Mouse (Mus musculus) CH12.LX (cell line): Measurements from ENCODE around the gene Adam15. TPM values are rescaled to one million over a fixed set of nuclear protein-coding genes. Genes with fewer than 3 reads are reported as not detected.
A peak's percentile ranks its signal among the peaks of the same experiment; 100 is the strongest.

ENCODE experiments used
- DNase-seq: peaks from one replicate; pipeline ENCODE4 v3.0.0-alpha.2; 2013; ENCODE audit errors: extremely low read depth
- H3K27ac ChIP-seq: 2 replicates; pipeline ENCODE4 v1.5.1; 2012; ENCODE audit warnings: low read depth, mild to moderate bottlenecking, control low read depth, moderate library complexity; ENCODE audit not compliant: insufficient read depth
- H3K27me3 ChIP-seq: replicated peaks from 2 replicates; pipeline ENCODE3; 2012; ENCODE audit warnings: inconsistent platforms
- H3K36me3 ChIP-seq, 2 experiments: replicated peaks in 1 of 2; 2 replicates each; pipeline versions ENCODE3 to v1.6.1; 2012; ENCODE audit warnings: inconsistent platforms in 1 of 2, low read length in 1 of 2, mild to moderate bottlenecking in 1 of 2, mixed read lengths in 1 of 2, moderate library complexity in 1 of 2; ENCODE audit not compliant: control insufficient read depth in 1 of 2, insufficient read depth in 1 of 2
- H3K4me1 ChIP-seq, 2 experiments: 2 replicates each; pipeline ENCODE4 v1.6.1; 2012; ENCODE audit warnings: inconsistent platforms in 1 of 2, moderate library complexity in 1 of 2; ENCODE audit not compliant: insufficient read depth in 2 of 2, control insufficient read depth in 1 of 2
- H3K4me2 ChIP-seq: 2 replicates; pipeline ENCODE4 v1.6.1; 2012; ENCODE audit warnings: low read depth, mild to moderate bottlenecking, control low read depth; ENCODE audit not compliant: poor library complexity, insufficient read depth, severe bottlenecking
- H3K4me3 ChIP-seq, 3 experiments: fragments of 150-350 bp in 1 of 3; sonication (generic) in 1 of 3; replicated peaks in 1 of 3; 2 replicates each; pipeline versions ENCODE3 to v1.5.1; 2011 to 2012; ENCODE audit warnings: low read depth in 2 of 3, low read length in 2 of 3, mild to moderate bottlenecking in 2 of 3, moderate library complexity in 2 of 3, control low read depth in 1 of 3, improper control_type of control experiment in 1 of 3, inconsistent platforms in 1 of 3, mixed read lengths in 1 of 3; ENCODE audit not compliant: poor library complexity in 1 of 3
- H3K79me2 ChIP-seq: replicated peaks from 2 replicates; pipeline ENCODE4 v1.6.1; 2012; ENCODE audit warnings: mild to moderate bottlenecking, moderate library complexity; ENCODE audit not compliant: control insufficient read depth, poor library complexity, insufficient read depth, severe bottlenecking; ENCODE audit errors: extremely low read depth
- H3K9ac ChIP-seq: 2 replicates; pipeline ENCODE4 v1.6.1; 2012; ENCODE audit warnings: low read depth, mild to moderate bottlenecking, control low read depth, moderate library complexity; ENCODE audit not compliant: insufficient read depth
- H3K9me3 ChIP-seq: replicated peaks from 2 replicates; pipeline ENCODE3; 2012; ENCODE audit warnings: low read length, inconsistent platforms, mixed read lengths
- CHD1 ChIP-seq: IDR thresholded peaks from 2 replicates; pipeline ENCODE4 v1.6.1; 2012; ENCODE audit warnings: low read depth, low read length, improper control_type of control experiment, inconsistent platforms
- CHD2 ChIP-seq: IDR thresholded peaks from 2 replicates; pipeline ENCODE4 v1.6.1; 2011; ENCODE audit warnings: low read length, improper control_type of control experiment
- CTCF ChIP-seq, 2 experiments: IDR thresholded peaks in 1 of 2; conservative IDR thresholded peaks in 1 of 2; 2 replicates each; pipeline ENCODE4 v1.5.1; 2011 to 2012; ENCODE audit warnings: low read depth in 2 of 2, low read length in 2 of 2, improper control_type of control experiment in 1 of 2, inconsistent platforms in 1 of 2, mild to moderate bottlenecking in 1 of 2, moderate library complexity in 1 of 2
- E2F4 ChIP-seq: IDR thresholded peaks from 2 replicates; pipeline ENCODE4 v1.6.1; 2011; ENCODE audit warnings: low read depth, low read length, improper control_type of control experiment; ENCODE audit not compliant: insufficient replicate concordance
- EP300 ChIP-seq: IDR thresholded peaks from 2 replicates; pipeline ENCODE4 v1.6.1; 2011; ENCODE audit warnings: low read length, improper control_type of control experiment
- ETS1 ChIP-seq: conservative IDR thresholded peaks from 2 replicates; pipeline ENCODE4 v1.6.1; 2012; ENCODE audit warnings: low read depth, mild to moderate bottlenecking, inconsistent platforms, low read length, improper control_type of control experiment, moderate library complexity
- HCFC1 ChIP-seq: IDR thresholded peaks from 2 replicates; pipeline ENCODE4 v1.6.1; 2012; ENCODE audit warnings: low read depth, mild to moderate bottlenecking, inconsistent platforms, low read length, improper control_type of control experiment
- KAT2A ChIP-seq: IDR thresholded peaks from 2 replicates; pipeline ENCODE4 v1.6.1; 2012; ENCODE audit warnings: low read length, improper control_type of control experiment, inconsistent platforms; ENCODE audit not compliant: insufficient replicate concordance
- MAFK ChIP-seq: IDR thresholded peaks from 2 replicates; pipeline ENCODE4 v1.6.1; 2011; ENCODE audit warnings: low read length, improper control_type of control experiment; ENCODE audit not compliant: insufficient replicate concordance
- MAZ ChIP-seq: IDR thresholded peaks from 2 replicates; pipeline ENCODE4 v1.6.1; 2012; ENCODE audit warnings: low read depth, mild to moderate bottlenecking, inconsistent platforms, low read length, improper control_type of control experiment, moderate library complexity
- MEF2A ChIP-seq: IDR thresholded peaks from 2 replicates; pipeline ENCODE4 v1.6.1; 2014; ENCODE audit warnings: low read depth, mild to moderate bottlenecking, inconsistent platforms, low read length, improper control_type of control experiment, borderline replicate concordance
- MXI1 ChIP-seq: IDR thresholded peaks from 2 replicates; pipeline ENCODE4 v1.6.1; 2011; ENCODE audit warnings: mild to moderate bottlenecking, low read depth, low read length, improper control_type of control experiment
- NELFE ChIP-seq: IDR thresholded peaks from 2 replicates; pipeline ENCODE4 v1.6.1; 2011; ENCODE audit warnings: low read depth, low read length, improper control_type of control experiment
- NRF1 ChIP-seq: IDR thresholded peaks from 2 replicates; pipeline ENCODE4 v1.6.1; 2014; ENCODE audit warnings: low read depth, mild to moderate bottlenecking, inconsistent platforms, low read length, improper control_type of control experiment, moderate library complexity
- PAX5 ChIP-seq: IDR thresholded peaks from 2 replicates; pipeline ENCODE4 v1.6.1; 2012; ENCODE audit warnings: low read length, inconsistent platforms, mixed read lengths
- POLR2A ChIP-seq: IDR thresholded peaks from 2 replicates; pipeline ENCODE4 v1.6.1; 2011; ENCODE audit warnings: low read depth, mild to moderate bottlenecking, improper control_type of control experiment, low read length
- POLR2AphosphoS2 ChIP-seq: IDR thresholded peaks from 2 replicates; pipeline ENCODE4 v1.6.1; 2011; ENCODE audit warnings: low read depth, low read length, improper control_type of control experiment
- RAD21 ChIP-seq: IDR thresholded peaks from 2 replicates; pipeline ENCODE4 v1.6.1; 2011; ENCODE audit warnings: low read depth, mild to moderate bottlenecking, low read length, improper control_type of control experiment, moderate library complexity
- RCOR1 ChIP-seq: conservative IDR thresholded peaks from 2 replicates; pipeline ENCODE4 v1.6.1; 2012; ENCODE audit warnings: low read depth, mild to moderate bottlenecking, inconsistent platforms, low read length, improper control_type of control experiment
- SIN3A ChIP-seq: IDR thresholded peaks from 2 replicates; pipeline ENCODE4 v1.6.1; 2012; ENCODE audit warnings: low read length, improper control_type of control experiment, inconsistent platforms
- SMC3 ChIP-seq: IDR thresholded peaks from 2 replicates; pipeline ENCODE4 v1.6.1; 2011; ENCODE audit warnings: low read depth, low read length, improper control_type of control experiment
- TBP ChIP-seq: conservative IDR thresholded peaks from 2 replicates; pipeline ENCODE4 v1.6.1; 2011; ENCODE audit warnings: low read depth, low read length, improper control_type of control experiment
- TCF12 ChIP-seq: IDR thresholded peaks from 2 replicates; pipeline ENCODE4 v1.6.1; 2014; ENCODE audit warnings: low read depth, mild to moderate bottlenecking, inconsistent platforms, low read length, improper control_type of control experiment
- UBTF ChIP-seq: IDR thresholded peaks from 2 replicates; pipeline ENCODE4 v1.6.1; 2012; ENCODE audit warnings: low read depth, mild to moderate bottlenecking, inconsistent platforms, low read length, improper control_type of control experiment, moderate library complexity
- USF2 ChIP-seq: conservative IDR thresholded peaks from 2 replicates; pipeline ENCODE4 v1.6.1; 2011; ENCODE audit warnings: low read depth, low read length, improper control_type of control experiment
- ZMIZ1 ChIP-seq: IDR thresholded peaks from 2 replicates; pipeline ENCODE4 v1.6.1; 2012; ENCODE audit warnings: low read depth, mild to moderate bottlenecking, inconsistent platforms, low read length, improper control_type of control experiment
- dilution Hi-C: fragments of 300-500 bp; cut with MboI; formaldehyde crosslinking; loops from 2 replicates; pipeline ENCODE4 v1.14.3; 2020; ENCODE audit warnings: low sequenced_read_pairs; ENCODE audit not compliant: extremely low pct_unique_long_range_greater_than_20kb, extremely low pct_ligation_motif_present
- in situ Hi-C: fragments of 300-500 bp; cut with MboI; formaldehyde crosslinking; loops from 3 replicates; pipeline ENCODE4 v1.14.3; 2019; ENCODE audit warnings: low sequenced_read_pairs, low pct_ligation_motif_present, low pct_unique_long_range_greater_than_20kb, mixed read lengths
- polyA plus RNA-seq: library from polyadenylated mRNA; unstranded; fragments of >175 nt; gene quantifications from 2 replicates; pipeline ENCODE4 v1.2.1, GENCODE M21; 2012; ENCODE audit warnings: low read depth; ENCODE audit not compliant: insufficient read length
- total RNA-seq, 2 experiments: library from RNA; depleted of rRNA; stranded (reverse); fragments of 300-350 nt in 1 of 2; fragments of >200 nt in 1 of 2; gene quantifications; 2 replicates each; pipeline ENCODE4 v1.2.3; 2012 to 2014

Adam15 gene
- total and polyA plus RNA-seq, 3 experiments, result 5.8 to 39.1 (median 26.5) TPM

DNA sequence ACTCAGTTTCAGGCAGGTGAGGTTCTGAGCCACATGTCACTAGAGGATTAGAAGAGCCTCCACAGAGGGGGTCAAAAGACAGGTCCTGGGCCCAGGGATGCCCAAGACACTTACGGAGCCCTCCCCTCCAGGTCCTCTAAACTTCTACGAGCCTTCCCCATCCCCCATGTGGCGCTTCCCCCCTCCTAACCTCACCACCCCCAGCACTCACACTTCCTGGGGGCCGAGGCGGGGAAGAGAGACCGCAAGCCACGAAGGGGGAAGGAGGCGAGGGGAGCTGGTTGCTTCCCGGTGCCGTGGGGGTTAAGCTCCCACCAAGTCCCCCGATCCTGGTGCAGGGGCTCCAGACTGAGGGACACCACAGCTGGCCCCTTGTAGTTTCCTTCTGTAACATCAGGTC lies 35.7 kb upstream of the Adam15 start (continued):
- TF ChIP-seq MAFK (no peak), RAD21 (no peak), MXI1 (no peak; the same call in 1 of the 2 replicates), POLR2AphosphoS2 (no peak), MAZ (peak; percentile 70; the same call in 1 of the 2 replicates), RCOR1 (no peak), TCF12 (peak; percentile 43), CTCF (conservative IDR thresholded peaks at IDR 0.05 in 1 of 2, IDR thresholded peaks at IDR 0.05 in 1 of 2; ENCODE audit: low read depth in 2 of 2, low read length in 2 of 2) (no peak), TBP (no peak), CHD2 (peak; percentile 82)
- TF ChIP-seq, all 38 proteins: peak for 8

DNA sequence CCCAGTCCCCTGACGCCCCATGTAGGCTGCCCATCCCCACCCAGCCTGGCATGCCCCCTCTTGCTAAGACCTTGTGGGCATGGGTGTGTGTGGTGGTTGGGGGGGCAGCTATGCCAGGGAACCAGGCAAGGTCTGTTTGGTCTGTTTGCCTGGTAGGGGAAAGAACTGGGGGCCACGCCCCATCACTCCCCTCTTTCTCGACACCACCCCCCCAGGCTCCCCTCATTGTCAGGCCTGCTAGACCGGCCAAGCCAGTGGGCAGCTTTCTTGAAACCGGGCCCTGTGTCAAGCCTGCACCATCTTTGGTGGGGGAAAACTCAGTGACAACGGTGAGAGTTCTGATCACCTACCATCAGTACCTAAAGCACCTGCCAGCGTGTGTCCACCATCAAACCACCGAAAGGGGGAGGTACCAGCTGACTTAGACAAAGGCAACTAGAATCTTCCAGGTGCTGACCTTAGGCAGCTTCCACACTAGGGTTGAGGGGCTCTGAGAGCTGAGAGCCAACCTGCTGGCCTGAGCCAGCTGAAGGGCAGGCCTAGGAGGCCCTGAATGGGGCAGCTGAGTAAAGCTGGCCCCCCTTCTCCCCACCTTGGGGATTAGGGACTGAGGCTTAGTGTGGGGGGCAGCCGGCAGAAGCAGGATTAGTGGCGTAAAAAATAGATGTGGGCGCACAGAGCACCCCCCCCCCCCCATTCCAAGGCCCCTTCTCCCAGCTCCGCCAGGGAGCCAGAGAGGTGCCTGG lies 34.7 kb upstream of the Adam15 start:
- Histone ChIP-seq H3K79me2 (peaks cover 57% of the 10 kb centered on the region), H3K27ac (peak overlapping the region; percentile 99; the same call in 1 of the 2 replicates), H3K4me2 (peak overlapping the region; percentile 79), H3K4me1 (peaks cover 27 to 95% of the 10 kb centered on the region in 2 experiments), H3K4me3 (peak overlapping the region in 1 of 3 experiments; percentile 63), H3K9me3 (no peaks in the 10 kb centered on the region), H3K36me3 (peaks cover 35 to 53% of the 10 kb centered on the region in 2 experiments), H3K27me3 (no peaks in the 10 kb centered on the region), H3K9ac (peak overlapping the region; percentile 73)
- no peak for DNase-seq
- dilution Hi-C loops, result no loop called here
- TF ChIP-seq TBP, result no peak
- no peak; the same call in 1 of the 2 replicates for TF ChIP-seq SIN3A
- TF ChIP-seq CHD1, result no peak
- no peak; the same call in 1 of the 2 replicates for TF ChIP-seq UBTF
- TF ChIP-seq NRF1, result no peak
- no peak for TF ChIP-seq MAFK
- TF ChIP-seq NELFE, result no peak
- no peak for TF ChIP-seq PAX5
- TF ChIP-seq MXI1, result no peak
- in situ Hi-C loops, result no loop called here

DNA sequence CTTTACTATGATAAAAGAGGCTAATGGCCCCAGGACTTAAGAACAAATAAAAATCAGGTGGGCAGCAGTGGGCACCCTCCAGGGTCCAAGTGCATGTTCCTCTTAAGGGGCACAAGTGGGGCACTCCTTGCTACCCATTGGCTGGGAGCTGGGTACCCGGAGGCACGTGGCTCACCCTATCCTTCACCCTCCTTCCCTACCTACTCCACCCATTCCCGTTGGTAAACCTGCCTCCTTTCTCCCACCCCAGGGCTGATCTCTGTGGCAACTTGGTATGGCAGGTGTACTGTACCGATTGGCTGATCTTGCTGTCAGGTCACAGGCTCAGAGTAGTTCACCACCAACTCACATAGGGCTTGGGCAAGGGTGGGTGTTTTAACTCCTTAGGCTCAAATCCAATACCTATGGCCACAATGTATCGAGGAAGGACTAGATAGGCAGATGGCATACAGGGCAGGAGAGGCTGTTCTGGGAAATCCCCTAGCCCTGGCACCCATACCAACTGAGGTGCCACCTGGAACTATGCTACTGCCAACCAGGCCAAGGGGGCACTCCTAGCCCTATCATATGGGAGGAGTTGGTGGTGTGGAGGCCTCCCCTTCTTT lies 34.0 kb upstream of the Adam15 start:
- peaks cover 39 to 60% of the 10 kb centered on the region in 2 experiments for H3K36me3 ChIP-seq
- H3K27ac ChIP-seq, result no peak overlapping the region
- H3K4me3 ChIP-seq, result no peak overlapping the region
- no peak overlapping the region for H3K9ac ChIP-seq
- DNase-seq, result no peak
- H3K9me3 ChIP-seq, result no peaks in the 10 kb centered on the region
- peaks cover 30 to 97% of the 10 kb centered on the region in 2 experiments for H3K4me1 ChIP-seq
- dilution Hi-C loops (no loop called here), in situ Hi-C loops (no loop called here)
- H3K27me3 ChIP-seq, result no peaks in the 10 kb centered on the region
- H3K4me2 ChIP-seq, result no peak overlapping the region
- no peak for TF ChIP-seq ZMIZ1
- no peak for TF ChIP-seq TBP
- no peak for TF ChIP-seq PAX5
- no peak for TF ChIP-seq CTCF (conservative IDR thresholded peaks at IDR 0.05 in 1 of 2, IDR thresholded peaks at IDR 0.05 in 1 of 2; ENCODE audit: low read depth in 2 of 2, low read length in 2 of 2)
- TF ChIP-seq NRF1, result no peak
- TF ChIP-seq MEF2A, result no peak
- TF ChIP-seq HCFC1, result no peak
- no peak for TF ChIP-seq SMC3
- TF ChIP-seq USF2, result no peak
- no peak for TF ChIP-seq E2F4
- no peak for TF ChIP-seq POLR2A
- TF ChIP-seq ETS1, result no peak
- TF ChIP-seq RCOR1, result no peak
- no peak for TF ChIP-seq EP300
- no peak for TF ChIP-seq CHD1
- no peak for TF ChIP-seq KAT2A
- H3K79me2 ChIP-seq, result peaks cover 57% of the 10 kb centered on the region
